Mouse (Mus musculus): Measurements from ENCODE around the gene Chrna7. TPM values are rescaled to one million over a fixed set of nuclear protein-coding genes. Genes with fewer than 3 reads are reported as not detected.

Gene Chrna7
- polyA plus RNA-seq, 1 experiment = not detected

- TF ChIP-seq GATA1 (IDR thresholded peaks at IDR 0.05; ENCODE audit: low read length) = no peak
Measured at GRCm38 (mm10) chr7:63122547-63122946, 89.8 kb downstream of the Chrna7 start.

- no peak for TF ChIP-seq GATA1 (IDR thresholded peaks at IDR 0.05; ENCODE audit: low read length)
Measured at GRCm38 (mm10) chr7:63113671-63114070, 98.7 kb downstream of the Chrna7 start.

GRCm38 (mm10) chr7:63113252-63113651, 99.1 kb downstream of the Chrna7 start:
- no peak for TF ChIP-seq GATA1 (IDR thresholded peaks at IDR 0.05; ENCODE audit: low read length)

- no peak for TF ChIP-seq GATA1 (IDR thresholded peaks at IDR 0.05; ENCODE audit: low read length)
Measured at GRCm38 (mm10) chr7:63109348-63109747, 103.0 kb downstream of the Chrna7 start.

GRCm38 (mm10) chr7:63085954-63086353, 126.4 kb downstream of the Chrna7 start:
- no peak for TF ChIP-seq GATA1 (IDR thresholded peaks at IDR 0.05; ENCODE audit: low read length)

GRCm38 (mm10) chr7:63084351-63085003, 127.9 kb downstream of the Chrna7 start:
- TF ChIP-seq GATA1 (IDR thresholded peaks at IDR 0.05; ENCODE audit: low read length) = no peak

- TF ChIP-seq GATA1 (IDR thresholded peaks at IDR 0.05; ENCODE audit: low read length) = no peak
Measured at GRCm38 (mm10) chr7:63060996-63061395, 151.4 kb downstream of the Chrna7 start.

Other genes with a start within 250 kb of the Chrna7 start
- gene Otud7a, start 232.2 kb upstream of the Chrna7 start, polyA plus RNA-seq (2012) = not detected in 2 replicates